In the genomic region with DNA sequence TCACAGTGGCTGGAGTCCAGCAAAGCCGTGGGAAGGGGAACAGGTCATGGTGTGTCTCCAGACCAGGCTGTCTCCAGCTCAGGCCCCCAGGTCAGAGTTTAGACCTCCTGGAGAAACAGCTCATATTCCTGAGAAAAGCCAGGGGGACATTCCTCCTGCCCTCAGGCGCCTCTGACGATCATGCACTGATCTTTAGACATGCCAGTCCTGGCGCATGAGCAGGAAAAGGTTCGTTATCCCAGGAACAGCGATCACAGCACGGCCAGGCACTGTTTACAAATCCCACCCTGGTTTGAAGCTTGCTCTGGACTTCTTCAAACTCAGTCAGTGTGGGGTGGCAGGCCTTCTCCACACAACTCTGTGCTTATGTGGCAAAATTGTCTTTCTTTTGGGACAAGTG, we compare ENCODE assay signal across 25 mouse cellular contexts.
DNase-seq lines count a peak whose midpoint lies in the region; ATAC-seq and TF ChIP-seq lines count a peak whose summit lies in the region.
"Had no signal": no experiment of that assay in that cellular context is flagged by ENCODE, and none has a peak within 500 bp of the region (broad histone marks: within the 10 kb centered on the region; RNA-seq: fewer than 3 reads in every experiment).

No protein-coding gene starts in this region.

- H3K27me3 ChIP-seq in heart, adult 2 months (ENCODE audit: control insufficient read depth, insufficient read depth, low read length): no peaks in the 10 kb centered on the region
- 0 out of 2 replicates have a peak, but pooled peaks cover 3% of the 10 kb centered on the region for H3K27me3 ChIP-seq in midbrain, embryonic 12.5 days
- H3K27me3 ChIP-seq in midbrain, embryonic 10.5 days (ENCODE audit: low read depth, poor library complexity, severe bottlenecking): no peaks in the 10 kb centered on the region
- no peaks in the 10 kb centered on the region for H3K27me3 ChIP-seq in limb, embryonic 11.5 days (ENCODE audit: control insufficient read depth, insufficient read depth, low read length)
- no peaks in the 10 kb centered on the region for H3K27me3 ChIP-seq in neural tube, embryonic 14.5 days (ENCODE audit: control insufficient read depth, insufficient read depth, low read length)
- H3K27me3 ChIP-seq: heart, embryonic 12.5 days; liver, embryonic 12.5 days; lung, embryonic 15.5 days; neural tube, embryonic 12.5 days; stomach, embryonic 15.5 days had no signal

- TF ChIP-seq CTCF in heart, adult 2 months (IDR thresholded peaks at IDR 0.05): no peak

- peak; percentile 57 for DNase-seq in heart, adult 11 months
- DNase-seq in heart, adult 2 months: no peak
- no peak for DNase-seq in midbrain, embryonic 10.5 days (ENCODE audit: low spot score)
- DNase-seq in limb, embryonic 11.5 days (ENCODE audit: low spot score): peak; percentile 38
- DNase-seq in adipocyte (ENCODE audit: low spot score): no peak
- DNase-seq in spleen, postnatal 4 days (ENCODE audit: low spot score in 2 of 2): no peak
- DNase-seq: adrenal gland, adult 8-10 months; cerebellum, adult 9-10 months; gastrocnemius, postnatal 36 days; kidney, adult 8-10 months; kidney, postnatal 25 days; layer of hippocampus, adult 9-11 months; left cerebral cortex, postnatal 4 days; spleen, adult 18-20 months had no signal

- H3K27ac ChIP-seq in heart, adult 2 months: no peak overlapping the region
- H3K27ac ChIP-seq in midbrain, embryonic 12.5 days (replicated peaks): 0 out of 2 replicates have a peak overlapping the region, but pooled peaks have one; percentile 64
- no peak overlapping the region for H3K27ac ChIP-seq in midbrain, embryonic 10.5 days (replicated peaks)
- H3K27ac ChIP-seq in limb, embryonic 11.5 days (replicated peaks; ENCODE audit: low read depth, low read length): no peak overlapping the region
- H3K27ac ChIP-seq in neural tube, embryonic 14.5 days (ENCODE audit: low read depth, low read length): peak overlapping the region; percentile 81; the same call in 1 of the 2 replicates
- H3K27ac ChIP-seq: left cerebral cortex, adult 2 months; liver, embryonic 12.5 days; lung, embryonic 15.5 days; macrophage; stomach, embryonic 15.5 days had no signal

- ATAC-seq in midbrain, embryonic 12.5 days (ENCODE audit: low FRiP score, low read depth): no peak
- no peak for ATAC-seq in limb, embryonic 11.5 days (ENCODE audit: insufficient number of reproducible peaks, low FRiP score, low TSS enrichment, low read depth)
- ATAC-seq in neural tube, embryonic 14.5 days (ENCODE audit: low read depth): no peak
- ATAC-seq: forebrain, embryonic 16.5 days; liver, embryonic 12.5 days had no signal

- H3K9me3 ChIP-seq in midbrain, embryonic 12.5 days: no peaks in the 10 kb centered on the region
- no peaks in the 10 kb centered on the region for H3K9me3 ChIP-seq in midbrain, embryonic 10.5 days (replicated peaks)
- H3K9me3 ChIP-seq in limb, embryonic 11.5 days (ENCODE audit: control insufficient read depth, low read length): no peaks in the 10 kb centered on the region
- H3K9me3 ChIP-seq in neural tube, embryonic 14.5 days (ENCODE audit: control insufficient read depth, low read length): no peaks in the 10 kb centered on the region
- H3K9me3 ChIP-seq: heart, embryonic 12.5 days; liver, embryonic 12.5 days; lung, embryonic 15.5 days; neural tube, embryonic 12.5 days; stomach, embryonic 15.5 days had no signal

- H3K9ac ChIP-seq in heart, adult 2 months (ENCODE audit: low read depth, low read length): no peak overlapping the region
- no peak overlapping the region for H3K9ac ChIP-seq in midbrain, embryonic 12.5 days (replicated peaks)
- H3K9ac ChIP-seq in limb, embryonic 11.5 days (ENCODE audit: low read length): no peak overlapping the region
- no peak overlapping the region for H3K9ac ChIP-seq in neural tube, embryonic 14.5 days (replicated peaks; ENCODE audit: low read depth, low read length)
- H3K9ac ChIP-seq: heart, embryonic 12.5 days; liver, embryonic 12.5 days; lung, embryonic 15.5 days; neural tube, embryonic 12.5 days; stomach, embryonic 15.5 days had no signal

- no peaks in the 10 kb centered on the region for H3K36me3 ChIP-seq in heart, adult 2 months (ENCODE audit: control insufficient read depth, insufficient read depth, low read length)
- no peaks in the 10 kb centered on the region for H3K36me3 ChIP-seq in midbrain, embryonic 12.5 days
- H3K36me3 ChIP-seq in midbrain, embryonic 10.5 days: no peaks in the 10 kb centered on the region
- H3K36me3 ChIP-seq in limb, embryonic 11.5 days (ENCODE audit: control insufficient read depth, insufficient read depth, low read length): no peaks in the 10 kb centered on the region
- H3K36me3 ChIP-seq in neural tube, embryonic 14.5 days (ENCODE audit: control insufficient read depth, insufficient read depth, low read length): no peaks in the 10 kb centered on the region
- H3K36me3 ChIP-seq: heart, embryonic 12.5 days; liver, embryonic 12.5 days; lung, embryonic 15.5 days; neural tube, embryonic 12.5 days; stomach, embryonic 15.5 days had no signal

- no peaks in the 10 kb centered on the region for H3K4me1 ChIP-seq in heart, adult 2 months (ENCODE audit: control insufficient read depth, insufficient read depth, low read length)
- H3K4me1 ChIP-seq in midbrain, embryonic 12.5 days: peaks cover 17% of the 10 kb centered on the region
- peaks cover 18% of the 10 kb centered on the region for H3K4me1 ChIP-seq in midbrain, embryonic 10.5 days
- peaks cover 13% of the 10 kb centered on the region for H3K4me1 ChIP-seq in limb, embryonic 11.5 days (ENCODE audit: control insufficient read depth, insufficient read depth, low read length)
- H3K4me1 ChIP-seq in neural tube, embryonic 14.5 days (ENCODE audit: control insufficient read depth, insufficient read depth, low read length): peaks cover 15% of the 10 kb centered on the region
- H3K4me1 ChIP-seq: liver, embryonic 12.5 days; lung, embryonic 15.5 days; stomach, embryonic 15.5 days had no signal

- 39% methylated on average over 7 of the region's 7 CpGs for WGBS in heart, adult 2 months
- WGBS in midbrain, embryonic 12.5 days: 58% methylated on average over 7 of the region's 7 CpGs
- WGBS in midbrain, embryonic 10.5 days: 66% methylated on average over 7 of the region's 7 CpGs
- WGBS in limb, embryonic 11.5 days: 15% methylated on average over 7 of the region's 7 CpGs
- WGBS in neural tube, embryonic 14.5 days: 66% methylated on average over 7 of the region's 7 CpGs

- no peak overlapping the region for H3K4me2 ChIP-seq in midbrain, embryonic 12.5 days (replicated peaks)
- no peak overlapping the region for H3K4me2 ChIP-seq in limb, embryonic 11.5 days (ENCODE audit: low read depth, severe bottlenecking)
- no peak overlapping the region for H3K4me2 ChIP-seq in neural tube, embryonic 14.5 days (ENCODE audit: low read depth, low read length)
- H3K4me2 ChIP-seq: heart, embryonic 12.5 days; liver, embryonic 12.5 days; lung, embryonic 15.5 days; stomach, embryonic 15.5 days had no signal

- no peak overlapping the region for H3K4me3 ChIP-seq in heart, adult 2 months
- H3K4me3 ChIP-seq in midbrain, embryonic 12.5 days: no peak overlapping the region
- H3K4me3 ChIP-seq in midbrain, embryonic 10.5 days: no peak overlapping the region
- no peak overlapping the region for H3K4me3 ChIP-seq in limb, embryonic 11.5 days (ENCODE audit: low read depth, low read length)
- H3K4me3 ChIP-seq in neural tube, embryonic 14.5 days (ENCODE audit: low read depth, low read length): no peak overlapping the region
- H3K4me3 ChIP-seq: erythroblast, embryonic 14.5 days; heart, embryonic 12.5 days; left cerebral cortex, adult 2 months; liver, embryonic 12.5 days; lung, embryonic 15.5 days; neural tube, embryonic 12.5 days; stomach, embryonic 15.5 days had no signal

- no peak for TF ChIP-seq POLR2A in heart, adult 2 months (IDR thresholded peaks at IDR 0.05; ENCODE audit: insufficient read depth, low read depth, low read length)

- no peak for TF ChIP-seq EP300 in heart, adult 2 months (IDR thresholded peaks at IDR 0.05; ENCODE audit: insufficient read depth, low read depth, low read length)

- intact Hi-C loops in heart, adult 2 months (cut with DNase I): no loop called here

- no peaks in the 10 kb centered on the region for H3K79me2 ChIP-seq in heart, adult 2 months (replicated peaks; ENCODE audit: control insufficient read depth, insufficient read depth, low read length)

Comparison
In these comparisons a context has a peak if more than half of its experiments do, and no peak if none do; other contexts are left out.
1. DNase-seq: peak in heart, adult 11 months (single experiment) and limb, embryonic 11.5 days (single experiment); none in heart, adult 2 months (0 of 2), midbrain, embryonic 10.5 days (single experiment), adipocyte (single experiment) and spleen, postnatal 4 days (0 of 2).
2. H3K27ac ChIP-seq: peak in midbrain, embryonic 12.5 days (single experiment) and neural tube, embryonic 14.5 days (single experiment); none in heart, adult 2 months (single experiment), midbrain, embryonic 10.5 days (single experiment) and limb, embryonic 11.5 days (single experiment).